Mouse (Mus musculus): ENCODE measurements around the gene Ephx3.
"Not testable (repeated sequence)": the region's sequence is repeated elsewhere in the genome, so short reads cannot be mapped to it uniquely, and the experiment has no call there.

Ephx3 gene

GRCm38 (mm10) chr17:32188863-32189636 lies at the start of gene Ephx3:
TSS of gene Ephx3 (minus strand) at chr17:32189549.
- DNase-seq (ENCODE audit: low spot score), result no peak

GRCm38 (mm10) chr17:32238589-32238988 lies 49.2 kb upstream of the Ephx3 start:
- no peak for DNase-seq (ENCODE audit: low spot score)

GRCm38 (mm10) chr17:32235534-32236191 lies 46.3 kb upstream of the Ephx3 start:
- DNase-seq (ENCODE audit: low spot score), result peak; percentile 34

GRCm38 (mm10) chr17:32233174-32233573 lies 43.8 kb upstream of the Ephx3 start:
- no peak for DNase-seq (ENCODE audit: low spot score)

- no peak for DNase-seq (ENCODE audit: low spot score)
These were observed 39.9 kb upstream of the Ephx3 start for GRCm38 (mm10) chr17:32229256-32229655.

GRCm38 (mm10) chr17:32220873-32221272 lies 31.5 kb upstream of the Ephx3 start:
- no peak for DNase-seq (ENCODE audit: low spot score)

GRCm38 (mm10) chr17:32215587-32215986 lies 26.2 kb upstream of the Ephx3 start:
- not testable (repeated sequence) for DNase-seq (ENCODE audit: low spot score)

- DNase-seq (ENCODE audit: low spot score), result not testable (repeated sequence)
These were observed 22.2 kb upstream of the Ephx3 start for GRCm38 (mm10) chr17:32211554-32211953.

GRCm38 (mm10) chr17:32209752-32210151 lies 20.4 kb upstream of the Ephx3 start:
- peak; percentile 60 for DNase-seq (ENCODE audit: low spot score)

- no peak for DNase-seq (ENCODE audit: low spot score)
These were observed 19.8 kb upstream of the Ephx3 start for GRCm38 (mm10) chr17:32209144-32209543.

- no peak for DNase-seq (ENCODE audit: low spot score)
These were observed 18.4 kb upstream of the Ephx3 start for GRCm38 (mm10) chr17:32207586-32208245.

GRCm38 (mm10) chr17:32205345-32205744 lies 16.0 kb upstream of the Ephx3 start:
- DNase-seq (ENCODE audit: low spot score), result no peak

- no peak for DNase-seq (ENCODE audit: low spot score)
These were observed 13.6 kb upstream of the Ephx3 start for GRCm38 (mm10) chr17:32202972-32203371.

GRCm38 (mm10) chr17:32201086-32201485 lies 11.7 kb upstream of the Ephx3 start:
- DNase-seq (ENCODE audit: low spot score), result no peak

GRCm38 (mm10) chr17:32199796-32200195 lies 10.4 kb upstream of the Ephx3 start:
- DNase-seq (ENCODE audit: low spot score), result no peak

- no peak for DNase-seq (ENCODE audit: low spot score)
These were observed 7.8 kb upstream of the Ephx3 start for GRCm38 (mm10) chr17:32197156-32197555.

- no peak for DNase-seq (ENCODE audit: low spot score)
These were observed 6.4 kb upstream of the Ephx3 start for GRCm38 (mm10) chr17:32195725-32196124.

- no peak for DNase-seq (ENCODE audit: low spot score)
These were observed 3.7 kb upstream of the Ephx3 start for GRCm38 (mm10) chr17:32193010-32193409.

- no peak for DNase-seq (ENCODE audit: low spot score)
These were observed 501 bp upstream of the Ephx3 start for GRCm38 (mm10) chr17:32189850-32190249.

GRCm38 (mm10) chr17:32183017-32183416 lies 6.3 kb downstream of the Ephx3 start:
- DNase-seq (ENCODE audit: low spot score), result no peak

- no peak for DNase-seq (ENCODE audit: low spot score)
These were observed 9.5 kb downstream of the Ephx3 start for GRCm38 (mm10) chr17:32179621-32180491.

GRCm38 (mm10) chr17:32176919-32177318 lies 12.4 kb downstream of the Ephx3 start:
- DNase-seq (ENCODE audit: low spot score), result no peak
